Mouse (Mus musculus) liver, adult 10 weeks (tissue): ENCODE results near the gene Pde4c. TPM values are rescaled to one million over a fixed set of nuclear protein-coding genes. Genes with fewer than 3 reads are reported as not detected.

Experiments
- polyA plus RNA-seq: library from polyadenylated mRNA; stranded (reverse); fragments of 350-450 nt; fragmentation: Illumina TruSeq; extraction: RNeasy Lipid Tissue Mini Kit (QIAGEN cat#74804); gene quantifications from one replicate; pipeline ENCODE4 v1.2.3, GENCODE M21; 2014; ENCODE audit warnings: low read depth, low replicate concordance

Pde4c gene
- polyA plus RNA-seq: 1.1 TPM

DNA sequence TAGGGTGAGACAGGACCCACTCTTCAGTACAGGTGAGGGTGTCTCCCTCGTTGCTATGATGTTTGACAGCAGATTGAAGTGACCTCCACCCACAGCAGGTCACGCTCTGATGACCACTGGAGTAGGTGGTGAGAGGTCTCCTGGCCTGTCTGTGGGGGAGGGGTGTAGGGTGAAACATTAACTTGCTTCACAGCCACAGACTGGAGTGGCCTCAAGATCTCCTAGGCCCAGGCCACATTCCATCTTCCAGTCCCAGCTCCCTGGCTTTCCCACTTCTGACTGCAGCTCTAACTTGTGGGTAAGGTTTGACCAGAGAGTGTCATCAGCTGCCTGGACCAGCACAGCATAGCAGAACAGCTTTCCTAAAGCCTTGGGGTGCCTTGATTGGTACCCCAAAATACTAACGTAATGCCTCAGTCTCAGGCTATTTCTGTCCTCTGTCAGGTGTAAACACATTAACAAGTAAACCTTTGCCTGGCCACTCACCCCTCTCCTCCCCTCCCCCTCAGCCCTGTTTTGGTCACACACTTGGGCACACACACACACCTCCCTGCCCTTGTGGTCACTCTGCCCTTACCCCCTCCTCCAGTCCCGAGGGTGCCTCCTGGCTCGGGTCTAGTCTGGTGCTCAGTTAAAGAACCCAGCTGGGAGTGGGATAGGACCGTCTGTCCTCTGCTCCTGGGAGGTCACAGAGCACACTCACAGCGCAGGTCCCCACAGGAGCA lies at the start of gene Pde4c:
TSS of gene Pde4c (plus strand) at position 235 of the 725 bp plus-strand sequence.

DNA sequence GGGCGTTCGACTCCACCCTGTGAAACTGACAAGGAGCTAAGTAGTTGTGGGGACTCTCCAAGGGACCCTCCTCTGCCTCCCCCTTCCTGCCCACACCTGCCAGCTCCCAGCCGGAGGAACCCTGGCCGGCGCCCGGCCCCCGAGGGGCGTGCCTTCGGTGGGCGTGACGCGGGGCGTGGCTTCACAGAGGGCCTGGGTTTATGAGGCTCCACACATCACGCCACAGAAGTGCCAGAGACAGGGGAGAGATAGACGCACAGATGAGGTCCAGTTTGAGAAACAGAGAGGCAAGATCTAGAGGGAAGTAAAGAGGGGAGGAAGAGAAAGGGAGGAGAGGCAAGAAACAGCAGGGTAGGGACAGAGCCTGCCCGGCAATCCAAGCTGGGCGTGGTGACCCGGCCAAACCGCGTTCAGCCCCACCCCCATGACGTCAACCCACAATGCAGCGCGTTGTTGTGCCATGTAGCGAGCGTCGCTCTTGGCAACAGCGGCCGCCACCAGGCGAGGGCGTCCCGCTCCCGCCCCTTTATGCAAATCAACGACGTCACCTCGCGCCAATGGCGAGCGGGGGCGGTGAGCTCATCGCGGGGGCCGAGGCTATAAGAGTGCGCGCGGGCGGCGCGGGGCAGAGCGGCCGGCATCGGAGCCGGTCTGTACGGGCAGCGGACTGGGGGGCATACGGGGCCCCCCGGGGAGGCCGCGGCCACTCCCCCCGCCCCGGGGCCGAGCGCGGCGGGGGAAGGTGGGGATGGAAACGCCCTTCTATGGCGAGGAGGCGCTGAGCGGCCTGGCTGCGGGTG lies 25.0 kb upstream of the Pde4c start, which contains the start of gene Jund:
TSS of gene Jund (plus strand) at position 640 of the 800 bp plus-strand sequence.

GRCm38 (mm10) chr8:70703287-70703686 lies 20.2 kb upstream of the Pde4c start, which contains the start of gene Iqcn:
TSS of gene Iqcn (plus strand) at chr8:70703457.

DNA sequence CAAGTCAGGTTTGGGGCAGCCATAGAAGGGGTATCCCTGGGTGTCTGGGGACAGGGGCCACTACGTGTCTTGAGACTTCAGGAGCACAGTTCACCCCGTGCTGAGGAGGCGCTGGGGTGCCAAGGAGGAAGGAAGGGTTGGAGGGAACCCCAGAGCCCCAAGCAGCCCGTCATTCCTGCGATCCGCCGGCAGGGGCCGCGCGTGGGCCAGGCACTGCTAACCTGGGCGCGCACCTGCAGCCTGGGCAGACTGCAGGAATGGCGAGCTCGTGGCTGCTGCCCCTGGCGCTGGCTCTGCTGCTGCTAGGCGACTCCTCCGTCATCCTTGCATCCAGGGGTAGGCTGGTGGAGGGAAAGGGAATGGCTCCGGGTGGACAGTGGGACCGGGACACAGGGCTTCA lies 5.2 kb upstream of the Pde4c start, which contains the start of gene Gm3336:
TSS of gene Gm3336 (plus strand) at position 247 of the 400 bp plus-strand sequence.

DNA sequence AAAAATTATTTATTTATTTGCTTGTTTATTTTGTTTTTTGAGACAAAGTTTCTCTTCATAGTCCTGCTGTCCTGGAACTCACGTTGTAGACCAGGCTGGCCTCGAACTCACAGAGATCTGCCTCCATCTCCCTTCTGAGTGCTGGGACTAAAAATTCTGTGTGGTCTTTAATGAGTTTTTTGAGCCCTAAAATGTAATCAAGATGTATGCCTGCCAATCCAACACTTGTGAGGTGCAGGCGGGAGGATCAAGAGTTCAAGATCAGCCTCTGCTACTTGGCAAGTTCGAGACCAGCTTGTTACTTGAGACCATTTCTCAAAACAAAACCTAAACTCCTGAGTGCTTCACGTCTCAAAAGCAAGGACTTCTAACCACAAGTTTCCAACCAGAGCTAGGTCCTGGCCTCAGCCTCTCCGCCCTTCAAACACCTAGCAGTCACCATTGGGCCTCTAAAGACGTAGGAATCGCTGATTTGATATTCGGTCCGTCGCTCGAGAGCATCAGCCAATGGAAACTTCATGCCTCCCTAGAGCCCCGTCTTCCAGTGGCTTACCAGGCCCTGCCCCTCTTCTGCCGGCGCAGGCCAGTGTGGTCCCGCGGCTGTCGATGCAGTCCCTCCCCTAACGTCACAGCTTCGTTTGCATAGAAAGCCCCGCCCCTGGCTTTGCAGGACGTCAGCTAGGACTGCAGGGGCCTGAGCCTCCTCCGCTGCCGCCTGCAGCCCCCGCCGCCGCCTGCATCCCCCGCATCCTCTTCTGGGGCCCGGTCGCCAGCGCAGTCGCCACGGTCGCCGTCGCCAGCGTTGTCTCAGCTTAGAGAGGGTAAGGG lies 30.7 kb downstream of the Pde4c start, which contains the start of gene Rab3a:
TSS of gene Rab3a (plus strand) at position 637 of the 828 bp plus-strand sequence.

GRCm38 (mm10) chr8:70760775-70761406 lies 37.4 kb downstream of the Pde4c start, which contains the start of gene Mpv17l2:
TSS of gene Mpv17l2 (minus strand) at chr8:70760946.

GRCm38 (mm10) chr8:70776496-70777444 lies 53.2 kb downstream of the Pde4c start, which contains the start of gene Pik3r2:
TSS of gene Pik3r2 (minus strand) at chr8:70776713.

Other genes starting within 250 kb of the Pde4c start
- gene Klhl26, start 246.8 kb upstream of the Pde4c start, polyA plus RNA-seq: 1.5 TPM
- gene Tmem59l, start 236.4 kb upstream of the Pde4c start, polyA plus RNA-seq: not detected
- not detected for gene Crlf1, start 230.6 kb upstream of the Pde4c start, polyA plus RNA-seq
- gene Rex1bd, start 217.0 kb upstream of the Pde4c start, polyA plus RNA-seq: 2.4 TPM
- 13.6 TPM for gene Uba52, start 212.9 kb upstream of the Pde4c start, polyA plus RNA-seq
- 10.3 TPM for gene Fkbp8, start 196.0 kb upstream of the Pde4c start, polyA plus RNA-seq
- 11.4 TPM for gene Kxd1, start 195.8 kb upstream of the Pde4c start, polyA plus RNA-seq
- gene Ell, start 184.3 kb upstream of the Pde4c start, polyA plus RNA-seq: 2.1 TPM
- gene Isyna1, start 129.3 kb upstream of the Pde4c start, polyA plus RNA-seq: not detected
- gene Ssbp4, start 114.8 kb upstream of the Pde4c start, polyA plus RNA-seq: not detected
- gene Lrrc25, start 107.6 kb upstream of the Pde4c start, polyA plus RNA-seq: 0.85 TPM
- gene Gdf15, start 91.3 kb upstream of the Pde4c start, polyA plus RNA-seq: not detected
- 17.3 TPM for gene Pgpep1, start 63.3 kb upstream of the Pde4c start, polyA plus RNA-seq
- 0.61 TPM for gene Lsm4, start 50.5 kb upstream of the Pde4c start, polyA plus RNA-seq
- 8.1 TPM for gene Jund, start 24.8 kb upstream of the Pde4c start, polyA plus RNA-seq
- not detected for gene Iqcn, start 20.3 kb upstream of the Pde4c start, polyA plus RNA-seq
- not detected for gene Gm3336, start 5.2 kb upstream of the Pde4c start, polyA plus RNA-seq
- gene Rab3a, start 31.0 kb downstream of the Pde4c start, polyA plus RNA-seq: 0.56 TPM
- 0.85 TPM for gene Mpv17l2, start 37.2 kb downstream of the Pde4c start, polyA plus RNA-seq
- 0.93 TPM for gene Pik3r2, start 53.0 kb downstream of the Pde4c start, polyA plus RNA-seq
- gene Mast3, start 81.3 kb downstream of the Pde4c start, polyA plus RNA-seq: 2.1 TPM
- gene Il12rb1, start 84.7 kb downstream of the Pde4c start, polyA plus RNA-seq: not detected
- 2.8 TPM for gene Arrdc2, start 116.0 kb downstream of the Pde4c start, polyA plus RNA-seq
- gene Kcnn1, start 139.5 kb downstream of the Pde4c start, polyA plus RNA-seq: 0.66 TPM
- 0.29 TPM for gene Ccdc124, start 150.2 kb downstream of the Pde4c start, polyA plus RNA-seq
- gene Slc5a5, start 169.0 kb downstream of the Pde4c start, polyA plus RNA-seq: not detected
- gene Rpl18a, start 173.7 kb downstream of the Pde4c start, polyA plus RNA-seq: 58.9 TPM
- gene Map1s, start 182.2 kb downstream of the Pde4c start, polyA plus RNA-seq: not detected